Mouse (Mus musculus) kidney, embryonic 16.5 days (tissue): ENCODE measurements at regions not wholly inside any gene's neighbourhood (a gene's known extent, or its start where the extent isn't known, plus 50 kb on each side); places are given as distances from the start of the nearest gene placed in this dataset.

Experiments used
- ATAC-seq: fragments of 200-750 bp; cut with Nextera tagmentation; 2 replicates; pipeline ENCODE4 v1.8.0; 2017; ENCODE audit warnings: moderate TSS enrichment; ENCODE audit not compliant: low FRiP score, low TSS enrichment
- H3K27ac ChIP-seq: fragments of 300-500 bp; sonication (generic); 2 replicates; pipeline ENCODE4 v1.5.1; 2014; ENCODE audit warnings: low read length
- H3K27me3 ChIP-seq: fragments of 300-500 bp; sonication (generic); 2 replicates; pipeline ENCODE4 v1.6.1; 2014; ENCODE audit warnings: low read length, control low read depth, mixed read lengths; ENCODE audit not compliant: insufficient read depth
- H3K36me3 ChIP-seq: fragments of 300-500 bp; sonication (generic); 2 replicates; pipeline ENCODE4 v1.6.1; 2014; ENCODE audit warnings: low read length, control low read depth, mixed read lengths; ENCODE audit not compliant: insufficient read depth
- H3K4me1 ChIP-seq: fragments of 300-500 bp; sonication (generic); 2 replicates; pipeline ENCODE4 v1.6.1; 2014; ENCODE audit warnings: low read length, control low read depth, mixed read lengths; ENCODE audit not compliant: insufficient read depth
- H3K4me2 ChIP-seq: fragments of 300-500 bp; sonication (generic); replicated peaks from 2 replicates; pipeline ENCODE4 v1.6.1; 2014; ENCODE audit warnings: low read depth, low read length
- H3K4me3 ChIP-seq: fragments of 300-500 bp; sonication (generic); 2 replicates; pipeline ENCODE4 v1.5.1; 2014; ENCODE audit warnings: mild to moderate bottlenecking, low read length
- H3K9ac ChIP-seq: fragments of 300-500 bp; sonication (generic); replicated peaks from 2 replicates; pipeline ENCODE4 v1.6.1; 2014; ENCODE audit warnings: low read length
- H3K9me3 ChIP-seq: fragments of 300-500 bp; sonication (generic); 2 replicates; pipeline ENCODE4 v1.6.1; 2016; ENCODE audit warnings: low read length, control low read depth
- WGBS: fragments of 180-500 bp; shearing (Covaris S2); extraction: QIAGEN DNeasy Blood & Tissue Kit; methylation state at CpG from one replicate; pipeline ENCODE4 v1.1.7; 2014; 5-methylcytosine and 5-hydroxymethylcytosine counted together

- no peaks in the 10 kb centered on the region for H3K27me3 ChIP-seq
- H3K9me3 ChIP-seq = peaks cover 4% of the 10 kb centered on the region; the same call in 1 of the 2 replicates
- no peaks in the 10 kb centered on the region for H3K4me1 ChIP-seq
- 72% methylated on average over 6 of the region's 6 CpGs for WGBS
- no peak for ATAC-seq
- H3K4me2 ChIP-seq = no peak overlapping the region
- no peaks in the 10 kb centered on the region for H3K36me3 ChIP-seq
- H3K9ac ChIP-seq = no peak overlapping the region
- no peak overlapping the region for H3K27ac ChIP-seq
- no peak overlapping the region for H3K4me3 ChIP-seq
These were observed 804.3 kb downstream of the Tmem132b start for GRCm38 (mm10) chr5:126335553-126336520.

GRCm38 (mm10) chr5:126337884-126338283 lies 806.3 kb downstream of the Tmem132b start:
- 81% methylated on average over 1 of the region's 1 CpGs for WGBS
- Histone ChIP-seq H3K27me3 (no peaks in the 10 kb centered on the region), H3K4me2 (no peak overlapping the region), H3K4me3 (no peak overlapping the region), H3K9me3 (peaks cover 4% of the 10 kb centered on the region; the same call in 1 of the 2 replicates), H3K4me1 (no peaks in the 10 kb centered on the region), H3K9ac (no peak overlapping the region), H3K27ac (no peak overlapping the region), H3K36me3 (no peaks in the 10 kb centered on the region)
- no peak for ATAC-seq

GRCm38 (mm10) chr5:126343570-126343969 lies 812.0 kb downstream of the Tmem132b start:
- no peak overlapping the region for H3K27ac ChIP-seq
- no peak for ATAC-seq
- H3K4me3 ChIP-seq = no peak overlapping the region
- WGBS = 83% methylated on average over 9 of the region's 9 CpGs
- no peaks in the 10 kb centered on the region for H3K27me3 ChIP-seq
- H3K9ac ChIP-seq = no peak overlapping the region
- H3K36me3 ChIP-seq = no peaks in the 10 kb centered on the region
- H3K4me2 ChIP-seq = no peak overlapping the region
- peaks cover 7% of the 10 kb centered on the region; the same call in 1 of the 2 replicates for H3K9me3 ChIP-seq
- H3K4me1 ChIP-seq = no peaks in the 10 kb centered on the region

GRCm38 (mm10) chr5:126350936-126351335 lies 819.4 kb downstream of the Tmem132b start:
- 94% methylated on average over 2 of the region's 2 CpGs for WGBS
- no peaks in the 10 kb centered on the region for H3K4me1 ChIP-seq
- no peak overlapping the region for H3K4me2 ChIP-seq
- no peaks in the 10 kb centered on the region for H3K36me3 ChIP-seq
- H3K27ac ChIP-seq = no peak overlapping the region
- H3K4me3 ChIP-seq = no peak overlapping the region
- H3K9me3 ChIP-seq = peaks cover 6% of the 10 kb centered on the region; the same call in 1 of the 2 replicates
- no peak overlapping the region for H3K9ac ChIP-seq
- ATAC-seq = no peak
- H3K27me3 ChIP-seq = no peaks in the 10 kb centered on the region

GRCm38 (mm10) chr5:126369436-126369835 lies 837.9 kb downstream of the Tmem132b start:
- WGBS = 86% methylated on average over 2 of the region's 2 CpGs
- no peaks in the 10 kb centered on the region for H3K36me3 ChIP-seq
- H3K4me2 ChIP-seq = no peak overlapping the region
- H3K9me3 ChIP-seq = no peaks in the 10 kb centered on the region
- no peak overlapping the region for H3K4me3 ChIP-seq
- H3K4me1 ChIP-seq = no peaks in the 10 kb centered on the region
- no peak for ATAC-seq
- no peak overlapping the region for H3K27ac ChIP-seq
- no peaks in the 10 kb centered on the region for H3K27me3 ChIP-seq
- no peak overlapping the region for H3K9ac ChIP-seq

- 53% methylated on average over 1 of the region's 1 CpGs for WGBS
- no peaks in the 10 kb centered on the region for H3K27me3 ChIP-seq
- no peak for ATAC-seq
- no peak overlapping the region for H3K9ac ChIP-seq
- H3K4me3 ChIP-seq = no peak overlapping the region
- H3K36me3 ChIP-seq = no peaks in the 10 kb centered on the region
- no peaks in the 10 kb centered on the region for H3K9me3 ChIP-seq
- no peak overlapping the region for H3K27ac ChIP-seq
- H3K4me2 ChIP-seq = no peak overlapping the region
- H3K4me1 ChIP-seq = no peaks in the 10 kb centered on the region
These were observed 849.3 kb upstream of the Tmem132c start for GRCm38 (mm10) chr5:126392306-126392705.

GRCm38 (mm10) chr5:126395331-126395730 lies 846.3 kb upstream of the Tmem132c start:
- no peaks in the 10 kb centered on the region for H3K4me1 ChIP-seq
- WGBS = 49% methylated on average over 8 of the region's 8 CpGs
- H3K27ac ChIP-seq = no peak overlapping the region
- no peak overlapping the region for H3K4me2 ChIP-seq
- no peak for ATAC-seq
- H3K36me3 ChIP-seq = no peaks in the 10 kb centered on the region
- no peak overlapping the region for H3K4me3 ChIP-seq
- H3K9me3 ChIP-seq = no peaks in the 10 kb centered on the region
- no peaks in the 10 kb centered on the region for H3K27me3 ChIP-seq
- H3K9ac ChIP-seq = no peak overlapping the region

GRCm38 (mm10) chr5:126431748-126432147 lies 809.9 kb upstream of the Tmem132c start:
- Histone ChIP-seq H3K27me3 (no peaks in the 10 kb centered on the region), H3K4me3 (no peak overlapping the region), H3K27ac (no peak overlapping the region), H3K36me3 (no peaks in the 10 kb centered on the region), H3K9me3 (peaks cover 7% of the 10 kb centered on the region), H3K4me2 (no peak overlapping the region), H3K4me1 (no peaks in the 10 kb centered on the region), H3K9ac (no peak overlapping the region)
- 95% methylated on average over 1 of the region's 1 CpGs for WGBS
- ATAC-seq = no peak

GRCm38 (mm10) chr5:126438696-126439095 lies 802.9 kb upstream of the Tmem132c start:
- Histone ChIP-seq H3K9me3 (no peaks in the 10 kb centered on the region; the same call in 1 of the 2 replicates), H3K4me1 (no peaks in the 10 kb centered on the region), H3K27me3 (no peaks in the 10 kb centered on the region), H3K9ac (no peak overlapping the region), H3K36me3 (no peaks in the 10 kb centered on the region), H3K4me2 (no peak overlapping the region), H3K27ac (no peak overlapping the region), H3K4me3 (no peak overlapping the region)
- WGBS = 93% methylated on average over 1 of the region's 1 CpGs
- no peak for ATAC-seq

GRCm38 (mm10) chr5:126440516-126440915 lies 801.1 kb upstream of the Tmem132c start:
- Histone ChIP-seq H3K4me2 (no peak overlapping the region), H3K27ac (no peak overlapping the region), H3K27me3 (no peaks in the 10 kb centered on the region), H3K4me3 (no peak overlapping the region), H3K36me3 (no peaks in the 10 kb centered on the region), H3K4me1 (no peaks in the 10 kb centered on the region), H3K9me3 (no peaks in the 10 kb centered on the region), H3K9ac (no peak overlapping the region)
- WGBS = 85% methylated on average over 1 of the region's 1 CpGs
- no peak for ATAC-seq
